Mouse (Mus musculus): ENCODE results near the gene Xrcc5. TPM values are rescaled to one million over a fixed set of nuclear protein-coding genes. Genes with fewer than 3 reads are reported as not detected.

Gene Xrcc5
- polyA plus RNA-seq, 1 experiment from 2014 or later = 43.6 TPM

DNA sequence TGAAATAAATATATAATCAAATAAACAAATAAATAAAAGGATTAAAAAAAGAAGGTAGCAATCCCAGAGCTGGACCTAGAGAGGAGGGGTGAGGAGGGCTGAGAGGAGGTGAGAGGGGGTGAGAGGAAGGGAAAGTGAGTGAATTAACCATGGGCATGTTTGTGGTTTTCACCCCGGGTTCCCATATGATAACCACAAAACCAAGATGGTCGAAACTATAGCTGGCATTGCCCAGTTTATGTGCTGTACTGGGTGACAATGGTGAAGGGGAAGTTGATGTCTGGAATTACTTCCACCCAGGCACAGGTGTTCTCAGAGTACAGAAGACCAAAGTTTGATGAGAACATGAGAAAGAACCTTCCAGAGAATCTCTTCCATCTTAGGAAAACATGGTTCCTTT lies 52.2 kb downstream of the Xrcc5 start:
- H3K9me3 ChIP-seq (ENCODE audit: control insufficient read depth, low read depth, low read length) = no peaks in the 10 kb centered on the region
- no peaks in the 10 kb centered on the region for H3K27me3 ChIP-seq (ENCODE audit: control insufficient read depth, insufficient read depth, low read length)
- WGBS = 88% methylated on average over 2 of the region's 2 CpGs
- H3K4me1 ChIP-seq (ENCODE audit: control insufficient read depth, insufficient read depth, low read length) = no peaks in the 10 kb centered on the region
- H3K4me3 ChIP-seq (ENCODE audit: low read depth, low read length) = no peak overlapping the region
- no peak for ATAC-seq (ENCODE audit: insufficient number of reproducible peaks, insufficient read depth, low FRiP score, low read depth)
- no peak overlapping the region for H3K9ac ChIP-seq (replicated peaks; ENCODE audit: low read depth, low read length)
- H3K4me2 ChIP-seq (replicated peaks; ENCODE audit: low read depth, low read length) = no peak overlapping the region
- H3K27ac ChIP-seq (ENCODE audit: low read length) = no peak overlapping the region
- H3K36me3 ChIP-seq (ENCODE audit: control insufficient read depth, insufficient read depth, low read length) = peaks cover 10% of the 10 kb centered on the region

GRCm38 (mm10) chr1:72360809-72361208 lies 53.6 kb downstream of the Xrcc5 start:
- WGBS = 92% methylated on average over 4 of the region's 4 CpGs
- H3K4me3 ChIP-seq (ENCODE audit: low read depth, low read length) = no peak overlapping the region

DNA sequence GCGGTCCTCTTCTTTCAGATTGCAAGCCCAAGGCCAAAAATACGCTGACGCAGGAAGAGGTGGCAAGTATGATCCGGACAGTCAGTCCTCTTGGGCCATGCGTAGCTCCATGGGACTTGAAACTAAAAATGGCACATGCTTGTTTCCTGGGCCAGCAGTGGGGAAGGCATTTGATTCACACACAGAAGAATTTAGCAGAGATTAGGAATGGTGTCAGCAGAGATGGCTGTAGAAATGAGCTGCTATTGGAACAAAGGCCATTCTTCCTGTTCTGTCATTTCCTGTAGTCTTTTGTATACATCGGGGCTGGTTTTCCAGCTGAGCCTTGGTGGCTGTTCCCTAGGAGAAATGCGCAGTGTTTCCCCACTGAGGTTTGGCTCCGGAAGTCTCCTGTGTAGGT lies 57.4 kb downstream of the Xrcc5 start:
- no peaks in the 10 kb centered on the region for H3K27me3 ChIP-seq (ENCODE audit: control insufficient read depth, insufficient read depth, low read length)
- no peak overlapping the region for H3K9ac ChIP-seq (replicated peaks; ENCODE audit: low read depth, low read length)
- no peak overlapping the region for H3K4me2 ChIP-seq (replicated peaks; ENCODE audit: low read depth, low read length)
- H3K4me3 ChIP-seq (ENCODE audit: low read depth, low read length) = no peak overlapping the region
- H3K9me3 ChIP-seq (ENCODE audit: control insufficient read depth, low read depth, low read length) = no peaks in the 10 kb centered on the region
- WGBS = 84% methylated on average over 8 of the region's 8 CpGs
- H3K27ac ChIP-seq (ENCODE audit: low read length) = no peak overlapping the region
- no peak for ATAC-seq (ENCODE audit: insufficient number of reproducible peaks, insufficient read depth, low FRiP score, low read depth)
- H3K4me1 ChIP-seq (ENCODE audit: control insufficient read depth, insufficient read depth, low read length) = no peaks in the 10 kb centered on the region
- H3K36me3 ChIP-seq (ENCODE audit: control insufficient read depth, insufficient read depth, low read length) = peaks cover 2% of the 10 kb centered on the region

More at GRCm38 (mm10) chr1:72360809-72361208, 53.6 kb downstream of the Xrcc5 start:
- peaks cover 10% of the 10 kb centered on the region for H3K36me3 ChIP-seq (ENCODE audit: control insufficient read depth, insufficient read depth, low read length)
- no peaks in the 10 kb centered on the region for H3K27me3 ChIP-seq (ENCODE audit: control insufficient read depth, insufficient read depth, low read length)
- H3K9me3 ChIP-seq (ENCODE audit: control insufficient read depth, low read depth, low read length) = no peaks in the 10 kb centered on the region
- H3K27ac ChIP-seq (ENCODE audit: low read length) = no peak overlapping the region
- H3K4me1 ChIP-seq (ENCODE audit: control insufficient read depth, insufficient read depth, low read length) = no peaks in the 10 kb centered on the region
- H3K9ac ChIP-seq (replicated peaks; ENCODE audit: low read depth, low read length) = no peak overlapping the region
- ATAC-seq (ENCODE audit: insufficient number of reproducible peaks, insufficient read depth, low FRiP score, low read depth) = no peak
- no peak overlapping the region for H3K4me2 ChIP-seq (replicated peaks; ENCODE audit: low read depth, low read length)

GRCm38 (mm10) chr1:72372512-72372911 lies 65.3 kb downstream of the Xrcc5 start:
- no peaks in the 10 kb centered on the region for H3K36me3 ChIP-seq (ENCODE audit: control insufficient read depth, insufficient read depth, low read length)
- ATAC-seq (ENCODE audit: insufficient number of reproducible peaks, insufficient read depth, low FRiP score, low read depth) = no peak
- no peak overlapping the region for H3K4me2 ChIP-seq (replicated peaks; ENCODE audit: low read depth, low read length)
- no peak overlapping the region for H3K27ac ChIP-seq (ENCODE audit: low read length)
- H3K9ac ChIP-seq (replicated peaks; ENCODE audit: low read depth, low read length) = no peak overlapping the region
- H3K27me3 ChIP-seq (ENCODE audit: control insufficient read depth, insufficient read depth, low read length) = no peaks in the 10 kb centered on the region
- no peaks in the 10 kb centered on the region for H3K9me3 ChIP-seq (ENCODE audit: control insufficient read depth, low read depth, low read length)
- no peak overlapping the region for H3K4me3 ChIP-seq (ENCODE audit: low read depth, low read length)
- H3K4me1 ChIP-seq (ENCODE audit: control insufficient read depth, insufficient read depth, low read length) = no peaks in the 10 kb centered on the region
- 36% methylated on average over 1 of the region's 1 CpGs for WGBS

- no peak overlapping the region for H3K27ac ChIP-seq (ENCODE audit: low read length)
- H3K9me3 ChIP-seq (ENCODE audit: control insufficient read depth, low read depth, low read length) = no peaks in the 10 kb centered on the region
- WGBS = 80% methylated on average over 3 of the region's 3 CpGs
- no peak overlapping the region for H3K4me3 ChIP-seq (ENCODE audit: low read depth, low read length)
- no peak overlapping the region for H3K4me2 ChIP-seq (replicated peaks; ENCODE audit: low read depth, low read length)
- ATAC-seq (ENCODE audit: insufficient number of reproducible peaks, insufficient read depth, low FRiP score, low read depth) = no peak
- no peaks in the 10 kb centered on the region for H3K4me1 ChIP-seq (ENCODE audit: control insufficient read depth, insufficient read depth, low read length)
- H3K36me3 ChIP-seq (ENCODE audit: control insufficient read depth, insufficient read depth, low read length) = no peaks in the 10 kb centered on the region
- no peaks in the 10 kb centered on the region for H3K27me3 ChIP-seq (ENCODE audit: control insufficient read depth, insufficient read depth, low read length)
- no peak overlapping the region for H3K9ac ChIP-seq (replicated peaks; ENCODE audit: low read depth, low read length)
Observed at GRCm38 (mm10) chr1:72372913-72373312, 65.7 kb downstream of the Xrcc5 start.

DNA sequence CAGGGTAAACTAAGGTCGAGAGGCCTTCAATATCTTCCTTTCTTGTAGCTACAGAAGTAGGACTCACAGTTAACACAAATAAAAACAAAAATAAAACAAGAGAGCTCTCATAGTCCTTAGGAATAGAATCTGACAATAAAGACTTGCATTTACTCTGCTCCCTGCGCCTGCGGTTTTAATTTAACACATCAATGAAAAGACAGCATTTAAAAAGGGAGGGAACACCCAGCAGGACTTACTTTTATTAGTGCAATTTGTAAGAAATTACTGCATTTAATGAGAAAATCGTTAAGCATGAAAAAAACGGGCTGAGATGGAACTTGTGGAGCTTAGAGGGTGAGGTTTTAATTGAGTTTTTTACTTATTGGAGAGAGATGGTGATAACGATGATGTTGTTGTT lies 66.4 kb downstream of the Xrcc5 start:
- WGBS = 86% methylated on average over 6 of the region's 6 CpGs
- Histone ChIP-seq H3K36me3 (ENCODE audit: control insufficient read depth, insufficient read depth, low read length) (no peaks in the 10 kb centered on the region), H3K9ac (replicated peaks; ENCODE audit: low read depth, low read length) (no peak overlapping the region), H3K9me3 (ENCODE audit: control insufficient read depth, low read depth, low read length) (no peaks in the 10 kb centered on the region), H3K27me3 (ENCODE audit: control insufficient read depth, insufficient read depth, low read length) (no peaks in the 10 kb centered on the region), H3K4me1 (ENCODE audit: control insufficient read depth, insufficient read depth, low read length) (no peaks in the 10 kb centered on the region), H3K4me3 (ENCODE audit: low read depth, low read length) (no peak overlapping the region), H3K27ac (ENCODE audit: low read length) (no peak overlapping the region), H3K4me2 (replicated peaks; ENCODE audit: low read depth, low read length) (no peak overlapping the region)
- ATAC-seq (ENCODE audit: insufficient number of reproducible peaks, insufficient read depth, low FRiP score, low read depth) = no peak

DNA sequence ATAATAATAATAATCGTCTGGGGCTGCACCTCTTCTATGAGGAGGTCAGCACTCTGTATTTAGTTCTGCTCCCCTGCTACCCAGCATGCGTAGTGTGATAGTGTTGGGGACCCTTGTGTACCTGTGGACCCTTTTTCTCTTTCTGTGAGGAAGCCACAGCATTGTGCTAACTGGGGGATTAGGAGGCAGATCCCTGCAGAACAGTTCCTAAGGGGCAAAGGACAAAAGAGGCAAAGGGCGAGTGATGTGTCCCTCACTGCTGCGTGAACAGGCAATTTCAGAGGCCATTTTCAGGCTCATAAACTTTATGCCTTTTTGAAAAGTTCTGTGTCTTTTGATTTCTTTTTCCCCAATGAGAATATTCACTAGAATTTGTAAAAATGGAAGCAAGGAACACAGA lies 66.8 kb downstream of the Xrcc5 start:
- Histone ChIP-seq H3K4me2 (replicated peaks; ENCODE audit: low read depth, low read length) (no peak overlapping the region), H3K4me3 (ENCODE audit: low read depth, low read length) (no peak overlapping the region), H3K27ac (ENCODE audit: low read length) (no peak overlapping the region), H3K9me3 (ENCODE audit: control insufficient read depth, low read depth, low read length) (no peaks in the 10 kb centered on the region), H3K9ac (replicated peaks; ENCODE audit: low read depth, low read length) (no peak overlapping the region), H3K4me1 (ENCODE audit: control insufficient read depth, insufficient read depth, low read length) (no peaks in the 10 kb centered on the region), H3K27me3 (ENCODE audit: control insufficient read depth, insufficient read depth, low read length) (no peaks in the 10 kb centered on the region), H3K36me3 (ENCODE audit: control insufficient read depth, insufficient read depth, low read length) (no peaks in the 10 kb centered on the region)
- WGBS = 85% methylated on average over 4 of the region's 4 CpGs
- no peak for ATAC-seq (ENCODE audit: insufficient number of reproducible peaks, insufficient read depth, low FRiP score, low read depth)

DNA sequence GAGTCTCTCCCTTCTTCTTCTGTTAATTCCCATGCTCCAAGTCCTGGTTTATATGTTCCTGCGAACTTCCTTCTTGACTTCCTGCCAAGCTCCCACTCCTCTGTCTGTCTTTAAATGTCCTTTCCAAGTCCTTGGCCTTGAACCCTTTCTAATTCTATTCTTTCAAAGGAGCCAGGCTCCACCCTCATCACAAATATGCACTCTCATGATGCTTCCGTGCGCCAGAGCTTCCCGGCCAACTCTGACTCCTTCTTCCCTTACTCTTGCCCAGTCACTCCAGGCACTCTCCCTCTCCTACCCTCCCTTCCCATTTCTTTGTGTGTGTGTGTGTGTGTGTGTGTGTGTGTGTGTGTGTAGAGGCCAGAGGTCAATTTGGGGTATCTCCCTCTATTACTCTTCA lies 70.9 kb downstream of the Xrcc5 start:
- 77% methylated on average over 4 of the region's 4 CpGs for WGBS
- no peak for ATAC-seq (ENCODE audit: insufficient number of reproducible peaks, insufficient read depth, low FRiP score, low read depth)

GRCm38 (mm10) chr1:72379752-72380353 lies 72.6 kb downstream of the Xrcc5 start:
- ATAC-seq (ENCODE audit: insufficient number of reproducible peaks, insufficient read depth, low FRiP score, low read depth) = no peak
- Histone ChIP-seq H3K27ac (ENCODE audit: low read length) (no peak overlapping the region), H3K9me3 (ENCODE audit: control insufficient read depth, low read depth, low read length) (no peaks in the 10 kb centered on the region), H3K4me2 (replicated peaks; ENCODE audit: low read depth, low read length) (no peak overlapping the region), H3K4me1 (ENCODE audit: control insufficient read depth, insufficient read depth, low read length) (no peaks in the 10 kb centered on the region), H3K4me3 (ENCODE audit: low read depth, low read length) (no peak overlapping the region), H3K27me3 (ENCODE audit: control insufficient read depth, insufficient read depth, low read length) (no peaks in the 10 kb centered on the region), H3K9ac (replicated peaks; ENCODE audit: low read depth, low read length) (no peak overlapping the region), H3K36me3 (ENCODE audit: control insufficient read depth, insufficient read depth, low read length) (peaks cover 3% of the 10 kb centered on the region; the same call in 1 of the 2 replicates)
- 90% methylated on average over 11 of the region's 11 CpGs for WGBS

More for the DNA sequence above, 70.9 kb downstream of the Xrcc5 start:
- no peak overlapping the region for H3K4me3 ChIP-seq (ENCODE audit: low read depth, low read length)
- no peak overlapping the region for H3K27ac ChIP-seq (ENCODE audit: low read length)
- no peaks in the 10 kb centered on the region for H3K9me3 ChIP-seq (ENCODE audit: control insufficient read depth, low read depth, low read length)
- H3K36me3 ChIP-seq (ENCODE audit: control insufficient read depth, insufficient read depth, low read length) = peaks cover 3% of the 10 kb centered on the region; the same call in 1 of the 2 replicates
- H3K4me1 ChIP-seq (ENCODE audit: control insufficient read depth, insufficient read depth, low read length) = no peaks in the 10 kb centered on the region
- H3K9ac ChIP-seq (replicated peaks; ENCODE audit: low read depth, low read length) = no peak overlapping the region
- H3K4me2 ChIP-seq (replicated peaks; ENCODE audit: low read depth, low read length) = no peak overlapping the region
- no peaks in the 10 kb centered on the region for H3K27me3 ChIP-seq (ENCODE audit: control insufficient read depth, insufficient read depth, low read length)
